Mouse (Mus musculus): ENCODE measurements around the gene Wwc1.

DNA sequence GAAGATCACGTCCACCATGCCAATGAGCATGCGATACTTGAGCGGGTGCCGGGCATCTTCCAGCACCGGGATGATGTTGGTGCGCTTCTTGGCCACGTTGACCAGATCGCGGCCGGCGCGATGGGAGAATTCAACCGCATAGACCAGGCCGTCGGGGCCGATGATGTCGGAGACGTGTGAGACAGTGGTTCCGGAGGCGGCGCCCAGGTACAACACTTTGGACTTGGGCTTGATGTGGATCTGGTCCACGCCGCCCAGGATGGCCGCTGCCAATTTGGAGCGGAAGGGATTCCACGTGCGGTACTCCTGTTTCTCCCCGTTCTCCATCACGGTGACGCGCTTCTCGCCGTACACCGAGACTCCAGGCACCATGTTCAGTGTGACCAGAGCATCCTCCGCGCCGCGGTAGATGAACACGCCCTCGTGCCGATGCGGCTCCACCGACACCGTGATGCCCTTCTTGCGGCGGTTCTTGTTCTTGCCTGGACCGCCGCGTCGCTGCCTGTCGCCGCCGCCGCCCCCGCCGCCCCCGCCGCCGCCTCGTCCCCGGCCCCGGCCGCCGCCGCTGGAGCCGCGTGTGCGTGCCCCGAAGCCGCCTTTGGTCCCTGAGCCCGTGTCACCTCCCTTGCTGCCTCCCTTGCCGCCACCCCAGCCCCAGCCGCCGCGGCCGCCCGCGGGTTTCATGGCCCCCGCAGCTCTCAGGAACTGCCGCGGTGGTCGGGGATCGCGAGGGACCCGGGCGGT is 182.4 kb downstream of the Wwc1 start:
- TF ChIP-seq POLR2A (IDR thresholded peaks at IDR 0.05; ENCODE audit: borderline replicate concordance, low read depth, low read length) (no peak), CTCF (IDR thresholded peaks at IDR 0.05; ENCODE audit: low read depth, low read length) (no peak)

All from bone marrow macrophage, adult 2 months (primary cell).